Comparison of ENCODE assay signal across 8 mouse cellular contexts in the genomic region with DNA sequence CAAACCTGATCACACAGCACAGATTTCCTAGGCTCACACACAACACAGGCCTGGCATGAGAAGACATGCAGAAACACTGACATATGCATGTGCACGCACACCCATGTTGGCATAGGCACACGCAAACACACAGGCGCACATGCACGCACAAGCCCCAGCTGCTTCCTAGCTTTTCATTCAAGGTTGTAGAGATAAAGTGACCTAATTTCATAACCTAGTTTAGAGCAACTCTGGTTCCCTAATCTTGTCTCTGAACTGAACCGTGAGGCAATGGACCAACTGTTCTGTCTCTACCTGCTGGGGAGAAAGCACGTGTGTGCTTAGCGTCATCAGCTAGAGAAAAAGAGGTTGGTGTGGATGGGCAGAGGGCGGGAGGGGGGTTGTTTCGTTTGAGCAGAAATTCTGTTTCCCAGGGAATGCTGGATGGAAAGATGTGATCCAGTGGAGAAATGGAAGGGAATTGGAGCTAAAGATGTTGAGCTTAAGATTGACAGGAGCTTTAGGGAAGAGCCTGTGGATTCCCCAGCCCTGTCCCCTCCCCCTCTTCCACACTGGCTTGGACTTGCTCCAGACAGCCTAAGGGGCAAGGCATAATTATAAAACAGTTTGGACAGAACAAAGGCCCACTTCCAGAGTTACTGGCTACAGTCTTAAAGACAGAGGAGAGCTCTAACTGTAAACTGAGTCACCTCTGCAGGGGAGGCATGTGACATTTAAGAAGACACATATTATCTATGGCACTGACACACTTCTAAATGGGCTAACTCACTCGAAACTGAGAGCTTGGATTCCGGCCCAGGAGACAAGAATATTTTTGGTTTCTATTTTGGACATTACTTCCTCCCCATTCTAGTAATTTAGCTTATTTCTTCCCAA.
A peak's percentile ranks its signal among the peaks of the same experiment; 100 is the strongest.
DNase-seq lines count a peak whose midpoint lies in the region; TF ChIP-seq lines count a peak whose summit lies in the region.

No protein-coding gene starts in this region.

- TF ChIP-seq CTCF in gastrocnemius, adult 2 months (IDR thresholded peaks at IDR 0.05), result no peak

- peak; percentile 37 for DNase-seq in kidney, postnatal 10 days
- DNase-seq in kidney, adult 11 months, result no peak
- peak; percentile 48 for DNase-seq in adrenal gland, postnatal 14 days
- peak; percentile 35 to 57 for DNase-seq in cerebellum, postnatal 25 days
- peak; percentile 18 for DNase-seq in heart, postnatal 4 days
- DNase-seq in telencephalon, adult 2 months (ENCODE audit: low read depth, low spot score), result peak; percentile 58
- DNase-seq in gastrocnemius, adult 2 months, result no peak
- no peak for DNase-seq in gastrocnemius, adult 18-20 months (ENCODE audit: low spot score)

- intact Hi-C loops in gastrocnemius, adult 2 months (cut with DNase I), result no loop called here

- H3K27ac ChIP-seq in gastrocnemius, adult 2 months, result no peak overlapping the region

- no peak overlapping the region; the same call in 1 of the 2 replicates for H3K4me3 ChIP-seq in gastrocnemius, adult 2 months

Comparison
In these comparisons a context has a peak if more than half of its experiments do, and no peak if none do; other contexts are left out.
1. DNase-seq: peak in kidney, postnatal 10 days (single experiment), adrenal gland, postnatal 14 days (single experiment), cerebellum, postnatal 25 days (2 of 2), heart, postnatal 4 days (single experiment) and telencephalon, adult 2 months (single experiment); none in kidney, adult 11 months (single experiment), gastrocnemius, adult 2 months (single experiment) and gastrocnemius, adult 18-20 months (single experiment).